Mouse (Mus musculus) hindbrain, embryonic 14.5 days (tissue): ENCODE data around the gene Arhgef3. TPM values are rescaled to one million over a fixed set of nuclear protein-coding genes. Genes with fewer than 3 reads are reported as not detected.

Experiments used
- ATAC-seq: fragments of 200-750 bp; cut with Nextera tagmentation; 2 replicates; pipeline ENCODE4 v1.8.0; 2017; ENCODE audit warnings: moderate number of reproducible peaks, mild to moderate bottlenecking, moderate TSS enrichment, moderate library complexity; ENCODE audit not compliant: low FRiP score
- DNase-seq: peaks from one replicate; pipeline ENCODE4 v3.0.0-alpha.2; 2015; ENCODE audit warnings: low spot score
- H3K27ac ChIP-seq: fragments of 300-500 bp; sonication (generic); 2 replicates; pipeline ENCODE4 v1.5.1; 2014; ENCODE audit warnings: mild to moderate bottlenecking, moderate library complexity
- H3K27me3 ChIP-seq: fragments of 300-500 bp; sonication (generic); 2 replicates; pipeline ENCODE4 v1.6.1; 2014; ENCODE audit warnings: mild to moderate bottlenecking, low read length, mixed read lengths; ENCODE audit not compliant: control insufficient read depth, insufficient read depth
- H3K36me3 ChIP-seq: fragments of 300-500 bp; sonication (generic); replicated peaks from 2 replicates; pipeline ENCODE4 v1.6.1; 2014; ENCODE audit not compliant: control insufficient read depth, insufficient read depth
- H3K4me1 ChIP-seq: fragments of 300-500 bp; sonication (generic); replicated peaks from 2 replicates; pipeline ENCODE4 v1.6.1; 2014; ENCODE audit warnings: antibody characterized with exemption, low read length, mixed read lengths; ENCODE audit not compliant: control insufficient read depth, insufficient read depth
- H3K4me2 ChIP-seq: fragments of 300-500 bp; sonication (generic); replicated peaks from 2 replicates; pipeline ENCODE4 v1.6.1; 2014; ENCODE audit warnings: mild to moderate bottlenecking, moderate library complexity
- H3K4me3 ChIP-seq: fragments of 300-500 bp; sonication (generic); replicated peaks from 2 replicates; pipeline ENCODE4 v1.5.1; 2014; ENCODE audit warnings: mild to moderate bottlenecking, low read length
- H3K9ac ChIP-seq: fragments of 300-500 bp; sonication (generic); 2 replicates; pipeline ENCODE4 v1.6.1; 2014
- H3K9me3 ChIP-seq: fragments of 300-500 bp; sonication (generic); 2 replicates; pipeline ENCODE4 v1.6.1; 2016; ENCODE audit warnings: low read length; ENCODE audit not compliant: control insufficient read depth
- whole genome bisulfite sequencing: fragments of 180-500 bp; shearing (Covaris S2); extraction: QIAGEN DNeasy Blood & Tissue Kit; methylation state at CpG from one replicate; pipeline ENCODE4 v1.1.7; 2014; 5-methylcytosine and 5-hydroxymethylcytosine counted together
- polyA plus RNA-seq: library from polyadenylated mRNA; unstranded; fragments of >200 nt; fragmentation: Nextera tagmentation; extraction: Ambion mirVana; gene quantifications from 2 replicates; pipeline ENCODE4 v1.2.1, GENCODE M21; 2014

Arhgef3 gene
- polyA plus RNA-seq, 1 experiment from 2014 or later, result 11.8 TPM

DNA sequence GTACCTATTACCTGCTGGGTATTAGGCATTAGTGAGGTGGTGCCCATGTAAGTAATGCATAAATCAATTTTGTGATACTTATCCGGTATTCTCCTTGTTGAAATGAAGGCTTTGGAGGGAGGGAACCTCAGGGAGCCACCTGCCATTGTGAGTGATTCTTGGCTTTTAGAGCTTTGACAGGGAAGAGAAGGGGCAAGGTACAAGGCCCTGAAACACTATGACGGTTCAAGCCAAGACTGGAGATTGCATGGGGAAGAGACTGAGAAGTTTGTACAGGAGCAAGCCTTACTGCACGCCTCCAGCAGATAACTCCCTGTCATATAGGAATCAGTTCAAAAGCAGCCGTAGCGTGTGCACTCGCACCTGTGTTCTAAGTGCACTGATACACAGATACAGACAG lies 177.4 kb downstream of the Arhgef3 start:
- Histone ChIP-seq H3K4me2 (no peak overlapping the region), H3K9ac (no peak overlapping the region), H3K4me3 (no peak overlapping the region), H3K27ac (no peak overlapping the region), H3K9me3 (no peaks in the 10 kb centered on the region), H3K36me3 (no peaks in the 10 kb centered on the region), H3K27me3 (no peaks in the 10 kb centered on the region), H3K4me1 (no peaks in the 10 kb centered on the region)
- no peak for DNase-seq
- no peak for ATAC-seq
- WGBS, result 87% methylated on average over 6 of the region's 6 CpGs

DNA sequence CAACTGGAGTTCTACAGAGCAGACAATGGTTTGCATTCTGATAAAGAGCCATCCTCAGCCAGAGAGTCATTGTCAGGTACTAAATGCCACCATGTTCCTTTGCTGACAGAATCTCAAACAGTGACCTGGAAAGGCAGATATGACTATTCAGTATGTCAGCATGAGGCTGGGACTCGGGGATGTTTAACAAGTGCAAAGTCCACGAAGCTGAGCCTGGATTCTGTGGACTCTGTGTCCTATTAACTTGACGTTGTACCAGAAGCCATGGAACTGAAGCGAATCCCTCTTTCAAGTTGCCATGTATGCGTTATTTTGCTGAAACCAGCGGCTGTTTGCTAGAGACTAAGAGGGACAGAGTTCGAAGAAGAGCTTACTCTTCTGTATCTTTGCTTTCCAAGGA lies 181.1 kb downstream of the Arhgef3 start:
- Histone ChIP-seq H3K9ac (no peak overlapping the region), H3K4me3 (no peak overlapping the region), H3K36me3 (no peaks in the 10 kb centered on the region), H3K27ac (no peak overlapping the region), H3K4me2 (no peak overlapping the region), H3K4me1 (no peaks in the 10 kb centered on the region), H3K9me3 (no peaks in the 10 kb centered on the region), H3K27me3 (no peaks in the 10 kb centered on the region)
- ATAC-seq (no peak), DNase-seq (no peak)
- 87% methylated on average over 7 of the region's 7 CpGs for WGBS

DNA sequence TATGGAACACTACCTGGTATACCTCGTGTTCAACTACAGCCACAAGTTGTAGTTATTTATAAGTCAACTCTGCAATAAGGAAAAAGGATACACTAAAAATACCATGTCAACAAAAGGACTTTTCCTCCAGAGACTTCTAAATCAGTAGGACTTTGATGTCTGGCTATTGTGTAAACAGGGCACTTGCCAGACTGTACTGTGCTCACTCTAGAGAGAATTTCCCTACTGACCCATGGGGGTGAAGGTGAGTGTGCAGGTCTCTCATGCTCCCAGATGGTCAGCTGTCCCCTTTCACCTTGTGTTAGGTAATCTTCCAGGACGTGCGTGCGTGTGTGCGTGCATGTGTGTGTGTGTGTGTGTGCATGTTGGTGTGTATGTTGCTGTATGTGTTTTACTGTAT lies 182.3 kb downstream of the Arhgef3 start:
- DNase-seq (no peak), ATAC-seq (no peak)
- Histone ChIP-seq H3K9me3 (no peaks in the 10 kb centered on the region), H3K36me3 (no peaks in the 10 kb centered on the region), H3K4me2 (no peak overlapping the region), H3K9ac (no peak overlapping the region), H3K27me3 (no peaks in the 10 kb centered on the region), H3K27ac (no peak overlapping the region), H3K4me1 (no peaks in the 10 kb centered on the region), H3K4me3 (no peak overlapping the region)
- 83% methylated on average over 5 of the region's 5 CpGs for WGBS

DNA sequence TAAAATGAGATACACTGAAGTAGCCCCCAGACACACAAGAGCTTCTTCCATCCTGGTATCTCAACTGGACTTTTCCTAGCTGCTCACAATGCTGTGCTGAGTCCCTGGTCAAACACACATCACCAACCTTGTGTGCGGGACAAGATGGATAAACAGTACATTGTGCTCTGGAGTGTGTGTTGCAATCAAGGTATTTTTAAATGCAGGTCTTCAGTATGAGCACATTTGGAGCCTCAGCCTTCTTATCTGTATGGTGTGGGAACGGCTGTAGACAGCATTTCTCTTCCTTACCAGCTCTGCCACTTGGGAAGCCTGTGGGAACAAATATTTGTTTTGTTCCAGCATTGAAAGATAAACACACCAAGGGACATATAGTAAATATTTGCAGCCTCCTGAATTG lies 184.2 kb downstream of the Arhgef3 start:
- Histone ChIP-seq H3K4me3 (no peak overlapping the region), H3K36me3 (no peaks in the 10 kb centered on the region), H3K9ac (no peak overlapping the region), H3K27me3 (no peaks in the 10 kb centered on the region), H3K9me3 (no peaks in the 10 kb centered on the region), H3K27ac (no peak overlapping the region), H3K4me2 (no peak overlapping the region), H3K4me1 (no peaks in the 10 kb centered on the region)
- no peak for DNase-seq
- no peak for ATAC-seq
- 80% methylated on average over 2 of the region's 2 CpGs for WGBS

DNA sequence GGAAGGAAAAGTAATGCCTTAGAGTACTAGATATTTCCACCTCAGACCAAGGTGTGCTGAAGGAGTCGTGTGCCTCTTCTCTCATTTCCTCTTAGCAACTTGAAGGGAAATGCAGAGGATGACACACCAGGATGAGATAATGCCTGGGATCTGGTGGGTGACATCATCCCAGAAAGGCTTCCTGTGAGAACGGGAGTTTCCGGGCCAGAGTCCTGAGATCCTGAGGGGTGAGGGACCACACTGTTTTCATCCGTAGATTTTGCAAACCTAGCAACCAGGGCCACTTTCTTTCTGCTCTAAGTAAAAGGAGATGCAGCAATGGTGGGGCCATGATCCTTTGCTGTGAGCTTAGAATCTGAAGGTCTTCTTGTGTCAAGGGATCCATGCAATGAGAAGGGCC lies 185.0 kb downstream of the Arhgef3 start:
- 77% methylated on average over 4 of the region's 4 CpGs for WGBS
- no peaks in the 10 kb centered on the region for H3K4me1 ChIP-seq
- no peak overlapping the region for H3K4me3 ChIP-seq
- no peak overlapping the region for H3K9ac ChIP-seq
- ATAC-seq (no peak), DNase-seq (no peak)
- no peaks in the 10 kb centered on the region for H3K9me3 ChIP-seq
- H3K27ac ChIP-seq, result no peak overlapping the region
- no peaks in the 10 kb centered on the region for H3K27me3 ChIP-seq
- H3K4me2 ChIP-seq, result no peak overlapping the region
- H3K36me3 ChIP-seq, result no peaks in the 10 kb centered on the region

DNA sequence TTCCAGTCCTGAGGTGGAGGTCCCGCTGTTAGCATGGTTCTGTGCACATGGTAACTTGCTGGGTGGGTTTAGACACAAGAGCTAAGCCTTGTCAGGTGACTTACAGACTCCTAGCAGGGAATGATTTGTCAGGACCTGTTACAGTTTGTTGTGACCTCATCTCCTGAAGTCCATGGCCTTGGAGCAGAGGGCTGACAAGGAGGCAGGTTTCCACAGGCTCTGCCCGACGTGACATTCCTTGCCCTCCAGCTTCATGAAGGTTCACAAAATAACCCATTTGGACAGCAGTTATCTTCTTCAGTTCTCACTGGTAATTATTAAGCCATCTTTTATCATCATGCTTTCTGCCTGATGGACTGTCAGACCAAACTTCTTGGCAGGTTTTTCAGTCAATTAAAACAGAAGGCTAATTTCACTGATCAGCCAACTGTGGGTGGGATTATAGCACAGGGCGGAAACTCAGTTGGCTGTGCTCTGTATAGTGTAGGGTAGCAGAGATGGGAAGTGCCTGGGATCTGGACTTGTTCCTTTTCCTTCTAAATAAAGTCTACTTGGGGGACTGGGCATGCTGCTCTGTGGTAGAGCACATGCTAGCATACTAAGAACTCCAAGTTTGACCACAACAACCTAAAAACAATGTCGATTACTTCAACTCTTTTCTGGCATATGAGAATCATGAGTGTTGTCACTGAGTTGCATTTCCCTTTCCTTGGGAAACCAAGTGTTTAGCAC lies 187.2 kb downstream of the Arhgef3 start:
- DNase-seq (no peak), ATAC-seq (no peak)
- no peaks in the 10 kb centered on the region for H3K27me3 ChIP-seq
- H3K4me2 ChIP-seq, result no peak overlapping the region
- no peaks in the 10 kb centered on the region for H3K9me3 ChIP-seq
- H3K27ac ChIP-seq, result no peak overlapping the region
- H3K4me3 ChIP-seq, result no peak overlapping the region
- whole genome bisulfite sequencing, result 84% methylated on average over 5 of the region's 5 CpGs
- H3K36me3 ChIP-seq, result no peaks in the 10 kb centered on the region
- H3K9ac ChIP-seq, result no peak overlapping the region
- no peaks in the 10 kb centered on the region for H3K4me1 ChIP-seq

DNA sequence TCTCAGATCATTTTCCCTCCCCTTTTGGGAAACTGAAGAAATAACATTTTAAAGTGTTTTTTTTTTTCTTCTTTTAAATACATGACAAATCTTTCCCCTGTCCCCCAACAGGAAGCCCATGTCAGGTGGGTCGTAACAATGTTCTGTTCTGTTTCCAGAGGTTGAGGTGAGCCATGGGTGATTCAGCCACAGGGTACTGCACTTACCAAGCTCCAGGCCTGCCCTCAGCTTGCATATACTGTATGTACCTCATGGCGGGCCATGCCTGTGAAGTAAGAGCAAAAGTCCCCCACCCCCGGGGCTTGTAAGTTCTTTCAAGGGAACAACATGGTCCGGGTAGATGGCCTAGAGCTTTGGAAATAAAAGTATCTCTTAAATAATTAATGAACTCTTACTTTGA lies 188.6 kb downstream of the Arhgef3 start:
- H3K36me3 ChIP-seq, result no peaks in the 10 kb centered on the region
- DNase-seq (no peak), ATAC-seq (no peak)
- H3K27me3 ChIP-seq, result no peaks in the 10 kb centered on the region
- no peak overlapping the region for H3K4me3 ChIP-seq
- H3K9me3 ChIP-seq, result no peaks in the 10 kb centered on the region
- H3K4me2 ChIP-seq, result no peak overlapping the region
- WGBS, result 84% methylated on average over 4 of the region's 4 CpGs
- no peak overlapping the region for H3K27ac ChIP-seq
- no peaks in the 10 kb centered on the region for H3K4me1 ChIP-seq
- no peak overlapping the region for H3K9ac ChIP-seq

DNA sequence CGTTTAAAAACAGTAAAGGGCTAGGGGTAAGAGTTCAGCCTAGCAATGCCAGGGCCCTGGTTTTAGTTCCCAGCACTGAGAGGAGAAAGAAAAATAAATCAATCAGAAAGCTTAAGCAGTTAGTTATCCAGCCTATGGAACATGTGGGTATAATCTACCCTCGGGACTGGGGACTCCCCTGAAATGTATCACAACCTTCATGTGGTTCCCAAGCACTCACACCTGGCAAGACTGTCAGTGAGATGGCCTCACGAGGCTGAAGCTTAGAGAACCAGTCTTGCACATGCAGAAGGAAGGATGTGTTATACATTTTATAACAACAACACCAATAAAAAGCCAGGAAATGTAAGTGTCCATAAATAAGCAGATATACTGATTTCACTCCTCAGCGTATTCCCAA lies 189.7 kb downstream of the Arhgef3 start:
- H3K9ac ChIP-seq, result no peak overlapping the region
- no peaks in the 10 kb centered on the region for H3K27me3 ChIP-seq
- H3K4me3 ChIP-seq, result no peak overlapping the region
- H3K36me3 ChIP-seq, result no peaks in the 10 kb centered on the region
- no peak for ATAC-seq
- 82% methylated on average over 4 of the region's 4 CpGs for WGBS
- no peaks in the 10 kb centered on the region for H3K4me1 ChIP-seq
- no peak overlapping the region for H3K27ac ChIP-seq
- no peak overlapping the region for H3K4me2 ChIP-seq
- DNase-seq, result no peak
- H3K9me3 ChIP-seq, result no peaks in the 10 kb centered on the region

DNA sequence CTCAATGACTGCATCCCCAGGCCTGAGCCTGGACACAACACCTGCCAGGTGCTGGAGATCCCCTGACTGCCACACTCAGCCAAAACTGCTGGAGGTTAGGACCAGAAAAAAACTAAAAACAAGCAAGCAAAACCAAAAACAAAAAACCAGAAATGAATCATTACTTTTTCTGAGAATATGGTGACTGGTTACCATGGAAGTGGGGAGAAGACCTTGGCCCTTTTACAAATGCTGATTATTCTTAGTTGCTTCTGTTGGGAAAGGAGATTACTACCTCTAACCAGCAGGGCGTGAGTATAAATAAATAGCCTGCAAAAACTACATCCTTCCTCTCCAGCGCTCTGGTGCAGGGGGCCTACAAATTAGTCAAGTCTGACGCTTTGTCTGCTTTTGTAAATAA lies 194.1 kb downstream of the Arhgef3 start:
- Histone ChIP-seq H3K4me1 (no peaks in the 10 kb centered on the region), H3K36me3 (no peaks in the 10 kb centered on the region), H3K9ac (no peak overlapping the region), H3K9me3 (no peaks in the 10 kb centered on the region), H3K27ac (no peak overlapping the region), H3K4me3 (no peak overlapping the region), H3K4me2 (no peak overlapping the region), H3K27me3 (no peaks in the 10 kb centered on the region)
- WGBS, result 84% methylated on average over 3 of the region's 3 CpGs
- ATAC-seq (no peak), DNase-seq (no peak)
